Mouse (Mus musculus) intestine, embryonic 14.5 days (tissue): Measurements from ENCODE around the gene Gm49373. TPM values are rescaled to one million over a fixed set of nuclear protein-coding genes. Genes with fewer than 3 reads are reported as not detected.
A peak's percentile ranks its signal among the peaks of the same experiment; 100 is the strongest.

Source experiments
- ATAC-seq: fragments of 200-750 bp; cut with Nextera tagmentation; replicated peaks from 2 replicates; pipeline ENCODE4 v1.8.0; 2017; ENCODE audit warnings: low read depth, moderate number of reproducible peaks, moderate TSS enrichment, moderate library complexity; ENCODE audit not compliant: low FRiP score, low TSS enrichment
- DNase-seq: peaks from one replicate; pipeline ENCODE4 v3.0.0-alpha.2; 2018; ENCODE audit warnings: low spot score
- H3K27ac ChIP-seq: fragments of 300-500 bp; sonication (generic); 2 replicates; pipeline ENCODE4 v1.5.1; 2014; ENCODE audit warnings: low read depth, mild to moderate bottlenecking, control low read depth
- H3K27me3 ChIP-seq: fragments of 300-500 bp; sonication (generic); replicated peaks from 2 replicates; pipeline ENCODE4 v1.6.1; 2014; ENCODE audit warnings: low read length, control low read depth; ENCODE audit not compliant: control insufficient read depth, insufficient read depth
- H3K36me3 ChIP-seq: fragments of 300-500 bp; sonication (generic); 2 replicates; pipeline ENCODE4 v1.6.1; 2014; ENCODE audit warnings: low read length, control low read depth; ENCODE audit not compliant: control insufficient read depth, insufficient read depth
- H3K4me1 ChIP-seq: fragments of 300-500 bp; sonication (generic); replicated peaks from 2 replicates; pipeline ENCODE4 v1.6.1; 2014; ENCODE audit warnings: low read length, control low read depth, mixed read lengths; ENCODE audit not compliant: control insufficient read depth, insufficient read depth
- H3K4me2 ChIP-seq: fragments of 300-500 bp; sonication (generic); 2 replicates; pipeline ENCODE4 v1.6.1; 2014; ENCODE audit warnings: low read length
- H3K4me3 ChIP-seq: fragments of 300-500 bp; sonication (generic); 2 replicates; pipeline ENCODE4 v1.5.1; 2014; ENCODE audit warnings: low read depth, low read length, control low read depth, mixed read lengths
- H3K9ac ChIP-seq: fragments of 300-500 bp; sonication (generic); 2 replicates; pipeline ENCODE4 v1.6.1; 2014; ENCODE audit warnings: mild to moderate bottlenecking, low read length
- H3K9me3 ChIP-seq: fragments of 300-500 bp; sonication (generic); 2 replicates; pipeline ENCODE4 v1.6.1; 2016; ENCODE audit warnings: low read length, control low read depth; ENCODE audit not compliant: control insufficient read depth
- WGBS: fragments of 180-500 bp; shearing (Covaris S2); extraction: QIAGEN DNeasy Blood & Tissue Kit; methylation state at CpG from one replicate; pipeline ENCODE4 v1.1.7; 2014; 5-methylcytosine and 5-hydroxymethylcytosine counted together
- polyA plus RNA-seq: library from polyadenylated mRNA; unstranded; fragments of >200 nt; fragmentation: Nextera tagmentation; extraction: Ambion mirVana; gene quantifications from 2 replicates; pipeline ENCODE4 v1.2.1, GENCODE M21; 2014

Gm49373 gene
- polyA plus RNA-seq, 1 experiment from 2014 or later: 0.74 TPM

DNA sequence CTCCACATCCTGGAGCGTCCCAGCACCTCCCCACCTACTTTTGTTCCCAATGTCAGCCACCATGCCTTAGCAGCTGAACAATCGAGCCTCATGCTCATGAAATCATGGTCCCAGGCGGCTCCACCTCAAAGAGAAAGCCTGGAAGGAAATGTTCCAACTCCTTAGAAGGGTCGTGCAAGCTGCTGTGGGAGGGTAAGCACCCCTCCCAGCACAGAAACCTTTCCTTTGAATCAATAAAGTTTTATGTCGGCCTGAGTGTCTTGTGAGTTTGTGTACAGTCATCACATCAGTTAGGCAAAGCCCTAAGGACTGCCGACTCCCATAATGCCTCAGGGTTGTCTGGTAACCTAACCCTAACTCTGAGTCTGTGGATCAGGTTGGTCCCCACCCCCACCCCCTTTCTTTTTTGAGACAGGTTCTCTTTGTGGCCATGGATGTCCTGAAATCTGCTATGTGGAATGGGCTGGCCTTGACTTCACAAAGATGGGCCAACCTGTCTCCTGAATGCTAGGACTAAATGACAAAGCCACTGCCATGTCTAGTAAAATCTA, 44.3 kb downstream of the Gm49373 start:
- Histone ChIP-seq H3K9me3 (no peaks in the 10 kb centered on the region), H3K4me1 (peaks cover 28% of the 10 kb centered on the region), H3K36me3 (no peaks in the 10 kb centered on the region), H3K4me3 (no peak overlapping the region), H3K4me2 (no peak overlapping the region), H3K27me3 (peaks cover 37% of the 10 kb centered on the region), H3K27ac (no peak overlapping the region), H3K9ac (no peak overlapping the region)
- DNase-seq (no peak), ATAC-seq (no peak)
- 74% methylated on average over 6 of the region's 6 CpGs for WGBS

DNA sequence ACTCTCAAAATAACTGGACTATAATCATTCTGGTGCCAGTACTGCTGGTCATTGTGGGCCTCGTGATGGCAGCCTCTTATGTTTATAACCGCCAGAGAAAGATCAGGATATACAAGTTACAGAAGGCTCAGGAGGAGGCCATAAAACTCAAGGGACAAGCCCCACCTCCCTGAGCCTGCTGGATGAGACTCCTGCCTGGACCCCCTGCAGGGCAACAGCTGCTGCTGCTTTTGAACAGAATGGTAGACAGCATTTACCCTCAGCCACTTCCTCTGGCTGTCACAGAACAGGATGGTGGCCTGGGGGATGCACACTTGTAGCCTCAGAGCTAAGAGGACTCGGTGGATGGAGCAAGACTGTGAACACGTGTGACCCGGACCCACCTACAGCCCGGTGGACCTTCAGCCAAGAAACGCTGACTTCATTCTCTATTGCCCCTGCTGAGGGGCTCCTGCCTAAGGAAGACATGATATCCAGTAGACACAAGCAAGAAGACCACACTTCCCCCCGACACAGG, 45.1 kb downstream of the Gm49373 start:
- Histone ChIP-seq H3K4me3 (no peak overlapping the region), H3K4me1 (peaks cover 23% of the 10 kb centered on the region), H3K4me2 (no peak overlapping the region), H3K9ac (no peak overlapping the region), H3K9me3 (no peaks in the 10 kb centered on the region), H3K27me3 (peaks cover 29% of the 10 kb centered on the region), H3K27ac (no peak overlapping the region), H3K36me3 (no peaks in the 10 kb centered on the region)
- no peak for ATAC-seq
- DNase-seq: no peak
- 48% methylated on average over 8 of the region's 8 CpGs for WGBS

DNA sequence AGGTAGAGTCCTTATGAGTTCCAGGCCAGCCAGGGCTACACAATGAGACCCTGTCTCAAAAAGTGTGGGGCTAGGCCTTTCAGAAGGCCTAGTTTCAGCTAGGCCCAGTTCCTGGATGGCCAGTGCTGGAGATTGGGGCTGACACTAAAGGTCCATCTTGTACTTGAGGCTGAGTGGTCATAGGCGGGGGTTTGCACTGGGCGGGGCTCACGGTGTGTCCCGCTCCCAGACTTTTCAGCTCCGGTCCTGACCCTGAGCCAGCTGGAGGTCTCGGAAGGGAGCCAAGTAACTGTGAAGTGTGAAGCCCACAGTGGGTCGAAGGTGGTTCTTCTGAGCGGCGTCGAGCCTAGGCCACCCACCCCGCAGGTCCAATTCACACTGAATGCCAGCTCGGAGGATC, 46.0 kb downstream of the Gm49373 start:
- peaks cover 18% of the 10 kb centered on the region for H3K4me1 ChIP-seq
- ATAC-seq (no peak), DNase-seq (no peak)
- H3K4me3 ChIP-seq: no peak overlapping the region
- H3K27me3 ChIP-seq: peaks cover 19% of the 10 kb centered on the region
- H3K36me3 ChIP-seq: no peaks in the 10 kb centered on the region
- 81% methylated on average over 12 of the region's 12 CpGs for WGBS
- no peak overlapping the region for H3K27ac ChIP-seq
- no peak overlapping the region for H3K4me2 ChIP-seq
- H3K9me3 ChIP-seq: no peaks in the 10 kb centered on the region
- H3K9ac ChIP-seq: no peak overlapping the region

DNA sequence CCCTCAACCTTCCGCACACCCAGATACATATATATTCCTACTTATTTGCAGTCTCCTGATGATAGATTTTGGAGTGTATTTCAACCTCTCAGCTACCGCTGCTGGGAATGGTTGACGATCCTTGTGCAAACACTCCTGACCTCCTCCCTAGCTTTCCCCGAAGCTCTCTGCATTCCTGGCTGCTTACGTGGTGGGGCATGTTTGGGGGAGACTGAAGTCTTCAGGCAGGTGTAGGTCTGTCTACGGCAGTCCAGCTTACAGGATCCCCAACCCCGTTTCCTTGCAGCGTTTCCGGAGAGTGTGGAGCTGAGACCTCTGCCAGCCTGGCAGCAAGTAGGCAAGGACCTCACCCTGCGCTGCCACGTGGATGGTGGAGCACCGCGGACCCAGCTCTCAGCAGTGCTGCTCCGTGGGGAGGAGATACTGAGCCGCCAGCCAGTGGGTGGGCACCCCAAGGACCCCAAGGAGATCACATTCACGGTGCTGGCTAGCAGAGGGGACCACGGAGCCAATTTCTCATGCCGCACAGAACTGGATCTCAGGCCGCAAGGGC, 47.6 kb downstream of the Gm49373 start:
- Histone ChIP-seq H3K27me3 (peaks cover 14% of the 10 kb centered on the region), H3K9me3 (no peaks in the 10 kb centered on the region), H3K4me1 (peaks cover 14% of the 10 kb centered on the region), H3K4me3 (no peak overlapping the region), H3K27ac (0 out of 2 replicates have a peak overlapping the region, but pooled peaks have one; percentile 3), H3K36me3 (no peaks in the 10 kb centered on the region), H3K9ac (0 out of 2 replicates have a peak overlapping the region, but pooled peaks have one; percentile 5), H3K4me2 (no peak overlapping the region; the same call in 1 of the 2 replicates)
- 56% methylated on average over 19 of the region's 19 CpGs for WGBS
- DNase-seq (no peak), ATAC-seq (peak; percentile 17; the same call in 1 of the 2 replicates)

DNA sequence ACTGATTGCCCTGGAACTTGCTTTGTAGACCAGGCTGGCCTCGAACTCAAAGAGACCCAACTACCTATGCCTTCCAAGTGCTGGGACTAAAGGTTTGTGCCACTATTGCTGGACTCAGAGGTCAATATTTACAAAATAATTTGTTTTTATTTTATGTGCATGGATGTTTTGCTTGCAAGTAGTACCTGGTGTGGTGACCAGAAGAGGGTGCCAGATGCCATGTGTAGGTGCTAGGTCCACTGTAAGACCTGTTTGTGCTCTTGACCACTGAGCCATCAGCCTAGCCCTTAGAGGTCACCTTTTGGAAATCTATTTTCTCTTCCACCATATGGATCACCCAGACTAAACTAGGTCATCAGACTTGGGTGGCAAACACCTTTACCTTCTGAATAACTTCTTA, 50.2 kb downstream of the Gm49373 start:
- ATAC-seq: no peak
- Histone ChIP-seq H3K27me3 (peaks cover 5% of the 10 kb centered on the region), H3K27ac (no peak overlapping the region), H3K4me3 (no peak overlapping the region), H3K4me2 (no peak overlapping the region), H3K9ac (no peak overlapping the region), H3K36me3 (no peaks in the 10 kb centered on the region), H3K4me1 (no peaks in the 10 kb centered on the region), H3K9me3 (no peaks in the 10 kb centered on the region)
- WGBS: 84% methylated on average over 1 of the region's 1 CpGs
- no peak for DNase-seq

DNA sequence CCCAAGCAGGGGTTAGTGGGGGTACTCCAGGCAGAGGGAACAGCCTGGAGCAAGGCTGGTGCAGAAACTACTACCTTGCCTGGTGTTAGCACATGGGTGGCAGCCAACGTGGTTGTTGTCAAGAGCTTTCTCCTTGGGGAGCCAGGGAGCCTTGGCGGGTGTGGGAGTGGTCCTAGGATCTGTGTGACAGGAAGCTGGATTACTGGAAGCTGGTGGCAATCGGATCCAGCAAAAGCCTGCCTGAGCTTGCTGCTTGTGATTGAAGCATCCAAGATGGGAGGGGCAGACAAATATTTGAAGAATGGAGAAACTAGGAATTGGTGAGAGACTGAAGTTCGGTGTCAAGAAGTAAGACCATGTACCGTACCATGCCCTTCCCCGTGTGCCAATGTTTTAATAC, 50.6 kb downstream of the Gm49373 start:
- no peaks in the 10 kb centered on the region for H3K36me3 ChIP-seq
- DNase-seq (no peak), ATAC-seq (no peak)
- no peaks in the 10 kb centered on the region for H3K9me3 ChIP-seq
- no peak overlapping the region for H3K27ac ChIP-seq
- H3K4me2 ChIP-seq: no peak overlapping the region
- 51% methylated on average over 6 of the region's 6 CpGs for WGBS
- peaks cover 8% of the 10 kb centered on the region for H3K27me3 ChIP-seq
- H3K4me1 ChIP-seq: no peaks in the 10 kb centered on the region
- no peak overlapping the region for H3K4me3 ChIP-seq
- H3K9ac ChIP-seq: no peak overlapping the region

GRCm38 (mm10) chr9:21021363-21021762, 51.5 kb downstream of the Gm49373 start:
- DNase-seq (no peak), ATAC-seq (no peak)
- H3K4me3 ChIP-seq: no peak overlapping the region
- H3K4me2 ChIP-seq: no peak overlapping the region
- H3K9me3 ChIP-seq: no peaks in the 10 kb centered on the region
- WGBS: 71% methylated on average over 3 of the region's 3 CpGs
- peaks cover 17% of the 10 kb centered on the region for H3K27me3 ChIP-seq
- H3K9ac ChIP-seq: no peak overlapping the region
- H3K36me3 ChIP-seq: no peaks in the 10 kb centered on the region
- H3K4me1 ChIP-seq: no peaks in the 10 kb centered on the region
- H3K27ac ChIP-seq: no peak overlapping the region

GRCm38 (mm10) chr9:21018600-21018999, 54.3 kb downstream of the Gm49373 start:
- Histone ChIP-seq H3K36me3 (no peaks in the 10 kb centered on the region), H3K4me3 (no peak overlapping the region), H3K27ac (no peak overlapping the region), H3K27me3 (peaks cover 41% of the 10 kb centered on the region), H3K4me1 (peaks cover 11% of the 10 kb centered on the region; the same call in 1 of the 2 replicates), H3K9ac (no peak overlapping the region), H3K9me3 (no peaks in the 10 kb centered on the region), H3K4me2 (no peak overlapping the region)
- ATAC-seq (no peak), DNase-seq (no peak)
- 81% methylated on average over 2 of the region's 2 CpGs for WGBS

GRCm38 (mm10) chr9:21017177-21017575, 55.7 kb downstream of the Gm49373 start:
- no peak overlapping the region for H3K9ac ChIP-seq
- H3K9me3 ChIP-seq: no peaks in the 10 kb centered on the region
- H3K27me3 ChIP-seq: peaks cover 41% of the 10 kb centered on the region
- H3K4me2 ChIP-seq: peak overlapping the region; percentile 64; the same call in 1 of the 2 replicates
- H3K36me3 ChIP-seq: no peaks in the 10 kb centered on the region
- 25% methylated on average over 4 of the region's 4 CpGs for WGBS
- peak overlapping the region; percentile 38; the same call in 1 of the 2 replicates for H3K4me3 ChIP-seq
- DNase-seq (no peak), ATAC-seq (no peak)
- peaks cover 11% of the 10 kb centered on the region; the same call in 1 of the 2 replicates for H3K4me1 ChIP-seq
- no peak overlapping the region for H3K27ac ChIP-seq
